In genomic region chr11:32937167-32937566, GRCm38 (mm10) we compare ENCODE assay signal across 11 mouse cellular contexts.
DNase-seq lines count a peak whose midpoint lies in the region.
"Had no signal": no experiment of that assay in that cellular context is flagged by ENCODE, and none has a peak within 500 bp of the region (broad histone marks: within the 10 kb centered on the region; RNA-seq: fewer than 3 reads in every experiment).

No protein-coding gene starts in this region.

- DNase-seq in adrenal gland, adult 2 months = peak; percentile 20
- DNase-seq in adrenal gland, adult 18-20 months (ENCODE audit: low spot score in 2 of 2) = no peak
- DNase-seq in gastrocnemius, postnatal 36 days = peak; percentile 21 to 27
- DNase-seq in gastrocnemius, adult 18-20 months (ENCODE audit: low spot score) = no peak
- DNase-seq in ovary, adult 18-20 months (ENCODE audit: low spot score) = peak; percentile 19
- DNase-seq in ovary, postnatal 14 days (ENCODE audit: low spot score) = no peak
- peak; percentile 35 for DNase-seq in skeletal muscle tissue, adult 2 months (ENCODE audit: low read depth, low spot score)
- DNase-seq: adrenal gland, adult 8-10 months; cerebellum, adult 18-20 months; cerebellum, adult 9-11 months; cerebellum, postnatal 36 days had no signal

- intact Hi-C loops in gastrocnemius, postnatal 36 days (cut with DNase I) = no loop called here

Comparison
In these comparisons a context has a peak if more than half of its experiments do, and no peak if none do; other contexts are left out.
1. DNase-seq: peak in adrenal gland, adult 2 months (single experiment), gastrocnemius, postnatal 36 days (2 of 2), ovary, adult 18-20 months (single experiment) and skeletal muscle tissue, adult 2 months (single experiment); none in adrenal gland, adult 18-20 months (0 of 2), gastrocnemius, adult 18-20 months (single experiment) and ovary, postnatal 14 days (single experiment).